Mouse (Mus musculus) brain, embryonic 14.5 days (tissue): ENCODE measurements around the gene Ivd.

Experiments
- CTCF ChIP-seq: fragments of 200-500 bp; IDR thresholded peaks from 2 replicates; pipeline ENCODE4 v1.5.1; 2012; ENCODE audit warnings: inconsistent platforms, mild to moderate bottlenecking, moderate library complexity, borderline replicate concordance; ENCODE audit not compliant: insufficient read depth, insufficient read length; ENCODE audit errors: extremely low read depth
- POLR2A ChIP-seq: fragments of 200-500 bp; IDR thresholded peaks from 2 replicates; pipeline ENCODE4 v1.6.1; 2012; ENCODE audit warnings: mild to moderate bottlenecking, inconsistent platforms, borderline replicate concordance; ENCODE audit not compliant: poor library complexity, insufficient read depth, insufficient read length, severe bottlenecking; ENCODE audit errors: extremely low read depth

DNA sequence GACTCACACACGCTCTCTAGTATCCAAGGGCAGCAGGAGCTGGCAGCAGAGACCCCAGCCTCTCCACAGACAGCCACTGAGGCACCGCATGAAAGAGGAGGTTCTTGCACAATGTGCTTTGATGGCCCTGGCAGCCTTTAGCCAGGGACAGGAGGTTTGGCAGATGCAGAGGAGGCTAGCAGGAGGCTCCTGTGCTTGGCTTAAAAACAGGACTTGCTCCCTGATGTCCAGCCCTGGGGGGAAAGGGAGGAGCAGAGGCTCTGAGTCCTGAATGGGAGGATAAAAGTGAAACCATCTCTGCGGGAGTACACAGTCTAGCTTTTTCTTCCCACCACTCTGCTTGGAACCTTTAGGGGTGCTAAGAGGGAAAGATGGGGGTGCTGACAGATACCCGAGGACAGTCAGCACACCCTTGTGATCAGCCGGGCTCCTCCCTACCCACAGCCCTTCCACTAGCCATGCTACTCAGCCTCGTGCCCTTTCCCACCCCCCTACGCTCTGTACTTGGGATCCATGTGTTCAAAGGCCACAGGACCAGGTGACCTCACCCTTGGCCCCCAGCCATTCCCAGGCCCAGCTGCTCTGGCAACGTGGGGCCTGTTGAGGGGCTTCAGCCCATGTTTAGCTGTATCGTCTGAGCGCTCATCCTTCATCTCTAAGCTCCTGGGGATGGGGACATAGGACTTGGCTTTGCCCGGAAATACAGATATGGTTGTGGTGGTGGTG, 52.0 kb downstream of the Ivd start:
- TF ChIP-seq CTCF, result no peak
- TF ChIP-seq POLR2A, result no peak
